Mouse (Mus musculus): ENCODE measurements around the gene Gemin4. TPM values are rescaled to one million over a fixed set of nuclear protein-coding genes. Genes with fewer than 3 reads are reported as not detected.

Gemin4 gene
- total and polyA plus RNA-seq, 2 experiments from 2014 or later, result 9.5 to 10.2 TPM

- no peaks in the 10 kb centered on the region for H3K9me3 ChIP-seq (replicated peaks; ENCODE audit: control insufficient read depth, low read length)
- no peak overlapping the region for H3K9ac ChIP-seq (replicated peaks; ENCODE audit: low read depth, low read length)
- ATAC-seq (ENCODE audit: insufficient read depth, low read depth), result no peak
- H3K27ac ChIP-seq (ENCODE audit: low read depth), result no peak overlapping the region
- peaks cover 23% of the 10 kb centered on the region for H3K36me3 ChIP-seq (replicated peaks; ENCODE audit: control insufficient read depth, insufficient read depth, low read length)
- H3K4me2 ChIP-seq (ENCODE audit: low read depth, low read length), result no peak overlapping the region
- H3K27me3 ChIP-seq (ENCODE audit: control insufficient read depth, insufficient read depth, low read length), result no peaks in the 10 kb centered on the region
- H3K4me1 ChIP-seq (ENCODE audit: control insufficient read depth, insufficient read depth), result 0 out of 2 replicates have a peak, but pooled peaks cover 3% of the 10 kb centered on the region
- DNase-seq (ENCODE audit: low spot score), result no peak
- WGBS, result 68% methylated on average over 3 of the region's 3 CpGs
- no peak overlapping the region for H3K4me3 ChIP-seq (ENCODE audit: low read depth, low read length)
- TF ChIP-seq EP300 (IDR thresholded peaks at IDR 0.05; ENCODE audit: low read depth), result no peak
- TF ChIP-seq CTCF (IDR thresholded peaks at IDR 0.05; ENCODE audit: low read depth), result no peak
Measured at GRCm38 (mm10) chr11:76168976-76169375, 48.5 kb downstream of the Gemin4 start.

DNA sequence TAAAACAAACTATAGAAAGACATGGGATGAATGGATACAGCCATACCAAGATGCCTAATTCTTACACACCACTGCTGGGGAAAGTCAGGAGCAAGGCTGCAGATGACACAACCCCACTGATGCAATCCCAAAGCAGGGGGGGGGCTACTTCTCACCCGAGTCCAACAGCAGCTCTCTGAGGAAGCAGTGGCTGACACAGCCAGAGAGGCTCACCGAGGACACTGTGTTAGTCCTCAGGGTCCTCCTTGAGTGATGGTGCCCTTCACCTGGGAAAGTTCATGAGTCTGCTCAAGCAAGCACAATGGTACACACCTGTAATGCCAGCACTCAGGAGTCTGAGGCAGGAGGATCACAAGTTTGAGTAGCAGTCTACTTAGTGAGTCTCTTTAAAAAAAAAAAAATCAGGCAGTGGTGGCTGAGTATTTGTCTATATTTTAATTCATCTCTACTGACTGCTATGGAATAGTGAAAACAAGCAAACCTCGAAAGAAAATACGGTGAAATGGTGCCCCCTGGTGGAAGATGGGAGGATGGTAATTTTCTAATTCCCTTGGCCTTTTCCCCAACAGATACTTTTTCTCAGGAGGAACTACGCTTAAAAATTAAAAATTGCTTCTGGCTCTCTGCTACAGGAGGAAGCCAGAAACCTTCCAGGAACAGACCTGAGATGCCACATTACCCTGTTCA lies 50.2 kb downstream of the Gemin4 start:
- Histone ChIP-seq H3K4me3 (ENCODE audit: low read depth, low read length) (no peak overlapping the region), H3K36me3 (replicated peaks; ENCODE audit: control insufficient read depth, insufficient read depth, low read length) (peaks cover 18% of the 10 kb centered on the region), H3K4me1 (ENCODE audit: control insufficient read depth, insufficient read depth) (0 out of 2 replicates have a peak, but pooled peaks cover 3% of the 10 kb centered on the region), H3K27me3 (ENCODE audit: control insufficient read depth, insufficient read depth, low read length) (no peaks in the 10 kb centered on the region), H3K9ac (replicated peaks; ENCODE audit: low read depth, low read length) (no peak overlapping the region), H3K27ac (ENCODE audit: low read depth) (no peak overlapping the region), H3K4me2 (ENCODE audit: low read depth, low read length) (no peak overlapping the region), H3K9me3 (replicated peaks; ENCODE audit: control insufficient read depth, low read length) (no peaks in the 10 kb centered on the region)
- WGBS, result 31% methylated on average over 5 of the region's 5 CpGs
- peak; percentile 80 for TF ChIP-seq CTCF (IDR thresholded peaks at IDR 0.05; ENCODE audit: low read depth)
- TF ChIP-seq EP300 (IDR thresholded peaks at IDR 0.05; ENCODE audit: low read depth), result no peak
- ATAC-seq (ENCODE audit: insufficient read depth, low read depth), result peak; percentile 49
- peak; percentile 61 for DNase-seq (ENCODE audit: low spot score)

GRCm38 (mm10) chr11:76166657-76167056 lies 50.8 kb downstream of the Gemin4 start:
- no peaks in the 10 kb centered on the region for H3K9me3 ChIP-seq (replicated peaks; ENCODE audit: control insufficient read depth, low read length)
- peaks cover 14% of the 10 kb centered on the region for H3K36me3 ChIP-seq (replicated peaks; ENCODE audit: control insufficient read depth, insufficient read depth, low read length)
- H3K27me3 ChIP-seq (ENCODE audit: control insufficient read depth, insufficient read depth, low read length), result no peaks in the 10 kb centered on the region
- H3K9ac ChIP-seq (replicated peaks; ENCODE audit: low read depth, low read length), result no peak overlapping the region
- no peak for TF ChIP-seq EP300 (IDR thresholded peaks at IDR 0.05; ENCODE audit: low read depth)
- TF ChIP-seq CTCF (IDR thresholded peaks at IDR 0.05; ENCODE audit: low read depth), result no peak
- DNase-seq (ENCODE audit: low spot score) (no peak), ATAC-seq (ENCODE audit: insufficient read depth, low read depth) (no peak)
- H3K27ac ChIP-seq (ENCODE audit: low read depth), result no peak overlapping the region
- 88% methylated on average over 4 of the region's 4 CpGs for WGBS
- no peak overlapping the region for H3K4me2 ChIP-seq (ENCODE audit: low read depth, low read length)
- H3K4me1 ChIP-seq (ENCODE audit: control insufficient read depth, insufficient read depth), result 0 out of 2 replicates have a peak, but pooled peaks cover 3% of the 10 kb centered on the region
- no peak overlapping the region for H3K4me3 ChIP-seq (ENCODE audit: low read depth, low read length)

Other genes starting within 250 kb of the Gemin4 start
- gene 1700016K19Rik, start 217.8 kb downstream of the Gemin4 start, total RNA-seq (2014; rRNA removed; ENCODE audit: low replicate concordance), result not detected in 2 replicates
- gene 1700016K19Rik, start 217.8 kb downstream of the Gemin4 start, polyA plus RNA-seq (2015; fragmentation: Nextera tagmentation; extraction: Ambion mirVana), result 0.47 TPM in 1 of 2 replicates, not detected in the other
- 15.6 and 16.4 TPM in 2 replicates for gene Rflnb, start 189.9 kb downstream of the Gemin4 start, total RNA-seq (2014; rRNA removed; ENCODE audit: low replicate concordance)
- gene Rflnb, start 189.9 kb downstream of the Gemin4 start, polyA plus RNA-seq (2015; fragmentation: Nextera tagmentation; extraction: Ambion mirVana), result 22.9 and 24.1 TPM in 2 replicates
- 22.8 and 40.6 TPM in 2 replicates for gene Vps53, start 38.0 kb downstream of the Gemin4 start, total RNA-seq (2014; rRNA removed; ENCODE audit: low replicate concordance)
- gene Vps53, start 38.0 kb downstream of the Gemin4 start, polyA plus RNA-seq (2015; fragmentation: Nextera tagmentation; extraction: Ambion mirVana), result 24.1 and 25.2 TPM in 2 replicates
- gene Fam57a, start 38.0 kb downstream of the Gemin4 start, total RNA-seq (2014; rRNA removed; ENCODE audit: low replicate concordance), result 13.8 and 14.8 TPM in 2 replicates
- 10.5 TPM in 2 replicates for gene Fam57a, start 38.0 kb downstream of the Gemin4 start, polyA plus RNA-seq (2015; fragmentation: Nextera tagmentation; extraction: Ambion mirVana)
- not detected in 2 replicates for gene Dbil5, start 56 bp downstream of the Gemin4 start, total RNA-seq (2014; rRNA removed; ENCODE audit: low replicate concordance)
- 1.2 and 1.6 TPM in 2 replicates for gene Dbil5, start 56 bp downstream of the Gemin4 start, polyA plus RNA-seq (2015; fragmentation: Nextera tagmentation; extraction: Ambion mirVana)
- 21.3 and 39.5 TPM in 2 replicates for gene Mrm3, start 26.1 kb upstream of the Gemin4 start, total RNA-seq (2014; rRNA removed; ENCODE audit: low replicate concordance)
- gene Mrm3, start 26.1 kb upstream of the Gemin4 start, polyA plus RNA-seq (2015; fragmentation: Nextera tagmentation; extraction: Ambion mirVana), result 27.6 and 31.8 TPM in 2 replicates
- 30.6 and 44.8 TPM in 2 replicates for gene Glod4, start 26.1 kb upstream of the Gemin4 start, total RNA-seq (2014; rRNA removed; ENCODE audit: low replicate concordance)
- 102 and 104 TPM in 2 replicates for gene Glod4, start 26.1 kb upstream of the Gemin4 start, polyA plus RNA-seq (2015; fragmentation: Nextera tagmentation; extraction: Ambion mirVana)
- gene Nxn, start 181.5 kb upstream of the Gemin4 start, total RNA-seq (2014; rRNA removed; ENCODE audit: low replicate concordance), result 35.6 and 50.7 TPM in 2 replicates
- 10.6 TPM in 2 replicates for gene Nxn, start 181.5 kb upstream of the Gemin4 start, polyA plus RNA-seq (2015; fragmentation: Nextera tagmentation; extraction: Ambion mirVana)
- 20.1 and 42.8 TPM in 2 replicates for gene Timm22, start 189.3 kb upstream of the Gemin4 start, total RNA-seq (2014; rRNA removed; ENCODE audit: low replicate concordance)
- gene Timm22, start 189.3 kb upstream of the Gemin4 start, polyA plus RNA-seq (2015; fragmentation: Nextera tagmentation; extraction: Ambion mirVana), result 90.5 and 99.9 TPM in 2 replicates

Measured in heart, postnatal 0 days (tissue).